Mouse (Mus musculus) megakaryocyte, embryonic 14.5 days (primary cell): ENCODE results near the gene Purb. TPM values are rescaled to one million over a fixed set of nuclear protein-coding genes. Genes with fewer than 3 reads are reported as not detected.

Experiments
- H3K27me3 ChIP-seq: replicated peaks from 2 replicates; pipeline ENCODE3; 2012; ENCODE audit warnings: inconsistent platforms
- H3K36me3 ChIP-seq: replicated peaks from 2 replicates; pipeline ENCODE3; 2012; ENCODE audit warnings: low read length, inconsistent platforms, mixed read lengths
- H3K4me1 ChIP-seq: 2 replicates; pipeline ENCODE4 v1.6.1; 2012; ENCODE audit warnings: inconsistent platforms
- H3K4me3 ChIP-seq: replicated peaks from 2 replicates; pipeline ENCODE3; 2012; ENCODE audit warnings: moderate library complexity, mild to moderate bottlenecking, inconsistent platforms
- H3K9me3 ChIP-seq: 2 replicates; pipeline ENCODE4 v1.6.1; 2012; ENCODE audit warnings: inconsistent platforms
- FLI1 ChIP-seq: IDR thresholded peaks from 2 replicates; pipeline ENCODE4 v1.6.1; 2012; ENCODE audit warnings: low read length, inconsistent platforms, mixed read lengths
- GATA1 ChIP-seq: IDR thresholded peaks from 3 replicates; pipeline ENCODE4 v1.6.1; 2012; ENCODE audit warnings: mixed read lengths, low read length, inconsistent platforms, borderline replicate concordance
- polyA plus RNA-seq: library from polyadenylated mRNA; stranded (reverse); fragments of >175 nt; gene quantifications from 2 replicates; pipeline ENCODE4 v1.2.3, GENCODE M21; 2012; ENCODE audit warnings: low replicate concordance; ENCODE audit not compliant: insufficient read depth

The Purb gene
- polyA plus RNA-seq, result 8.7 and 12.9 TPM in 2 replicates

GRCm38 (mm10) chr11:6475867-6476484, at the start of gene Purb:
Gene Purb, minus strand, starts transcription at chr11:6475917.
- H3K4me1 ChIP-seq, result peaks cover 46% of the 10 kb centered on the region
- H3K4me3 ChIP-seq, result peak within 1 kb of the TSS; percentile 99
- H3K27me3 ChIP-seq, result no peaks in the 10 kb centered on the region
- TF ChIP-seq GATA1 (no peak), FLI1 (no peak)
- H3K36me3 ChIP-seq, result peaks cover 11% of the 10 kb centered on the region
- no peaks in the 10 kb centered on the region for H3K9me3 ChIP-seq

DNA sequence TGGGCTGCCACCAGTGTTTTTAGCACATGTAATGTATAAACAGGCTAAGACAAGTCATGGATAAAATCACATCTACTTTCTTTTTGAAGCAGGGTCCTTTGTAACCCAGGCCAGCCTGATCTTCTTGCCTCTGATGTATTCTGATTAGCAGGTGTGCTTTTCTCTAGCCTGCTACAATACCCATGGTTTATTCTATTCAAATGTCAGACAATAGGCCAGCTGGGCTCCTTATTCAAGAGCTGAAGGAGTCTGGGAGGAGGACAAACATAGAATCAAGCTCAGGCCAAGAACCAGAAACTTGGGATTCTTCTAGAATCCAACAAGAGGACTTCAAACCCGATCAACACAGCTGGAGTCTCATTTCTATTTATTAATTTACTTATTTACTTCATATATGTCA, 49.5 kb upstream of the Purb start:
- TF ChIP-seq GATA1 (no peak), FLI1 (no peak)
- H3K9me3 ChIP-seq, result no peaks in the 10 kb centered on the region
- H3K27me3 ChIP-seq, result no peaks in the 10 kb centered on the region
- peak overlapping the region; percentile 56 for H3K4me3 ChIP-seq
- H3K36me3 ChIP-seq, result peaks cover 40% of the 10 kb centered on the region
- peaks cover 71% of the 10 kb centered on the region for H3K4me1 ChIP-seq

- Histone ChIP-seq H3K36me3 (peaks cover 40% of the 10 kb centered on the region), H3K9me3 (no peaks in the 10 kb centered on the region), H3K27me3 (no peaks in the 10 kb centered on the region), H3K4me3 (peak overlapping the region; percentile 56), H3K4me1 (peaks cover 73% of the 10 kb centered on the region)
- TF ChIP-seq GATA1 (no peak), FLI1 (no peak)
Measured at GRCm38 (mm10) chr11:6524880-6525238, 49.1 kb upstream of the Purb start.

GRCm38 (mm10) chr11:6524165-6524879, 48.6 kb upstream of the Purb start:
- Histone ChIP-seq H3K9me3 (no peaks in the 10 kb centered on the region), H3K4me1 (peaks cover 73% of the 10 kb centered on the region), H3K27me3 (no peaks in the 10 kb centered on the region), H3K36me3 (peaks cover 40% of the 10 kb centered on the region), H3K4me3 (no peak overlapping the region)
- TF ChIP-seq FLI1 (no peak), GATA1 (no peak)

GRCm38 (mm10) chr11:6523662-6524088, 48.0 kb upstream of the Purb start:
- Histone ChIP-seq H3K36me3 (peaks cover 46% of the 10 kb centered on the region), H3K27me3 (no peaks in the 10 kb centered on the region), H3K4me1 (peaks cover 74% of the 10 kb centered on the region), H3K4me3 (no peak overlapping the region), H3K9me3 (no peaks in the 10 kb centered on the region)
- TF ChIP-seq FLI1 (no peak), GATA1 (no peak)

DNA sequence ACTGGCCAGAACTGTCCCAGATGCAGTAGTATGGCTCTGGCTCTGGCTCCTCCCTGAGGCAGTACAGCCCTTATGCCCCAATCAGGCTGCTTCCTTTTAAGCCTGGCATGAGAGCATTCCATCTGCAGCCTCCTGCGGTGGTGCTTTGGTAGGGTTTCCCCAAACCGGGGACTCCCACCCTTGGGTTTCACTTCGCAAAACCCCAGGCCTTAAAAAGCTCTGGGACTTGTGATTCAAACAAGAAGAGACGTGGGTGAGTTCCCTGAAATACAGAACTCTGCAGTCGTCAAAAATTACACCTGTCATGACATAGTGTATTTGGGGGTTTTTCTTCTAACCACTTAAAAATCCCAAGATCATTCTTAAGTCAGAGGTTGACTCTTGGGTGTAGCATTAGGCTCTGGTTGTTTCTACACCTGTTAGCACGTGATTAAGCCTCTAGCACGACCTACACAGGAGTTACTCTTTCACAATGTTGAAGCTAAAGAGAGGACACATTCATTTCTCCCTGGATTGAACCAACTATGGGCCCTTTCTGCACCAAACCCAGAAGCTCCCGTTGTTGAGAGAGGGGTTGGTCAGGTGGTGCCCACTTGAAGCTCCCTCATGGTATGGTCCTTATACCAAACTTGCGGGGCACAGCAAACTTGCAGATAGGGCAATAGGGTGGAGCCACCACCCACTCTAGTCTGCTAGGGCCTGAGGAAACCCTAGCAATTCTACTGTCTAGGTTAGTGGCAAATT, 47.2 kb upstream of the Purb start:
- TF ChIP-seq GATA1, result no peak
- TF ChIP-seq FLI1, result no peak
- Histone ChIP-seq H3K36me3 (peaks cover 53% of the 10 kb centered on the region), H3K27me3 (no peaks in the 10 kb centered on the region), H3K4me1 (peaks cover 80% of the 10 kb centered on the region), H3K9me3 (no peaks in the 10 kb centered on the region), H3K4me3 (no peak overlapping the region)

DNA sequence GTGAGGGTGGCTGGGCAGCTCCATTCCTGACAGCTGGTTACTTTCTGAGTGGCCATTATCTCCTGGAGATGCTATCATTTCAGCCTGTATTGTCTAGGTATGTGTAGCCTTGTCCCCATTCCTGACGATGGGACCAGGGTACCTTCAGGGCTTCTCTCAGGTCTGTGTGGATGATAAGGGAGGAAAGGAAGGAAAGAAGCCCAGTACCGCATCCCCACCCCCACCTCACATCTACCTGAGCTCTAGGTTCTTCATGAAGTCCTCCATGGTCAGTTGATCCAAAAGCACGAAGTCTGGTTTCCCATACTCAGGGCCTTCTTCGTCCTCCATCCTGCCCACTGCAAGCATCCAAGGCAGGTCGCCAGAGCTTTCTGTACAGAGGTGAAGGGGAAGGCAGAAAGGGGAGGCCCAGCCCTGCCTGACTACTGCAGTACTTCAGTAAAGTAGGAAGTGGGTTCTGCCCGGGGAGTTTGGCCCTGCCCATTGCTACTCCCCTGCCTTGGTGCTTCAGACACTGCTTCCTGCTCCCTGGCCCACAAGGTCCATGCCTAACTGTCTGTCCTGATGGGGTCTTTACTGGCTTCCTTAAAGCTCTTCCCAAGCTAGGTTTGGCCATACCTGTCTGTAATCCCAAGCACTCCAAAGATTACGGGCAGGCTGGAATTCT, 44.9 kb upstream of the Purb start, which contains the start of gene Myo1g:
Gene Myo1g, minus strand, starts transcription at position 459 of the 667 bp plus-strand sequence.
- Histone ChIP-seq H3K9me3 (no peaks in the 10 kb centered on the region), H3K36me3 (peaks cover 64% of the 10 kb centered on the region), H3K4me3 (peak within 1 kb of the TSS; percentile 91), H3K4me1 (peaks cover 83% of the 10 kb centered on the region), H3K27me3 (no peaks in the 10 kb centered on the region)
- TF ChIP-seq FLI1 (no peak), GATA1 (no peak)

DNA sequence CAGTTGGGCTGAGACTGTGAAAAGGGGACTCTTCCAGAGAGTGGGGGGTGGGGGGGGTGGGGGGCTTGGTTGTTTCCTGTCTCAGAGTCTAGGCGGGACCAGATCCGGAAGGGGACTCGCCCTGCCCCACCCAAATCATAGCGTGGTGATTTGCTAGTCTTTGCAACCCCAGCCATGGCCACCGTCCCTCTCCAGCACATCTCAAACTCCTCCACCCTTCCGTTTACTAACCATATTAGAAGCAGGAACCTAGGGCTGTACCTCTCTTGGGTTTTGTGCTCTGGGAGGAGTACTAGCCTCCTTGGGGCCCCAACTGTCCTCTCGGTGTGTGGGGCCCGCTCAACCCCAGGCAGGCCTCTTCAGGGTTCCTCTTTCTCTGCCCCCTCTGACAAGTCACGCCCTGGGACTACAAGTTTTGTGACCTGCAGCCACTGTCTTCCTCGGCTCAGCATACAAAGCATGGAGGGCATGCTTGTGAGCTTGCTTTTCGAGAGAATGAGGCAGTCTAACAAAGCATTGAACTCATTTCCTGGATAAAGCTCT, 43.8 kb upstream of the Purb start:
- TF ChIP-seq FLI1, result no peak
- no peak for TF ChIP-seq GATA1
- H3K36me3 ChIP-seq, result peaks cover 63% of the 10 kb centered on the region
- H3K9me3 ChIP-seq, result no peaks in the 10 kb centered on the region
- peak overlapping the region; percentile 91 for H3K4me3 ChIP-seq
- H3K4me1 ChIP-seq, result peaks cover 72% of the 10 kb centered on the region
- no peaks in the 10 kb centered on the region for H3K27me3 ChIP-seq

- H3K9me3 ChIP-seq, result no peaks in the 10 kb centered on the region
- no peak for TF ChIP-seq FLI1
- TF ChIP-seq GATA1, result no peak
- H3K4me3 ChIP-seq, result no peak overlapping the region
- H3K27me3 ChIP-seq, result no peaks in the 10 kb centered on the region
- H3K4me1 ChIP-seq, result peaks cover 38% of the 10 kb centered on the region
- peaks cover 94% of the 10 kb centered on the region for H3K36me3 ChIP-seq
Measured at GRCm38 (mm10) chr11:6514837-6515236, 39.1 kb upstream of the Purb start.
